Mouse (Mus musculus) gonadal fat pad, adult 2 months (tissue): ENCODE results near the gene Polr2h. TPM values are rescaled to one million over a fixed set of nuclear protein-coding genes. Genes with fewer than 3 reads are reported as not detected.
A peak's percentile ranks its signal among the peaks of the same experiment; 100 is the strongest.

Experiments used
- DNase-seq: peaks from one replicate; pipeline ENCODE4 v3.0.0-alpha.2; 2012; ENCODE audit warnings: low read depth
- polyA plus RNA-seq: library from polyadenylated mRNA; depleted of rRNA; stranded (reverse); fragments of >200 nt; gene quantifications from 2 replicates; pipeline ENCODE4 v1.2.3, GENCODE M21; 2012

The Polr2h gene
- polyA plus RNA-seq, 1 experiment = 19.2 TPM

DNA sequence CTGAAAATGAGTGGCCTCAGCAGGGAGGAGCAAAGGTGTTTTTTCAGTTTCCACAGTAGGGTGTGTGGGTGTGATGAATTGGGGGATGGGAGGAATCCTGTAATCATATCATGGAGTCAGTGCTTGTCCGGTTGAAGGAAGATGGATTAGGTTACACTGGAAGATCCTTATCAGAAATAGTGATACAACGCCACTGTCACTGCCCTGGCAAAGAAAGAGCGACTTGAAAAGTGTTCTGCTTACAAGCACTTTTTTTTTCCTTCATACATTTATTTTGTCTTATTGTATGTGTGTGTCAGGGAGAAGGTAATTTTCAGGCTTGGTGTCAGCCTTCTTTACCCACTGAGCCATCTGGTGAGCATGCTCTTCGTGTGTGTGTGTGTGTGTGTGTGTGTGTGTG lies 5.3 kb downstream of the Polr2h start:
- DNase-seq = no peak

- DNase-seq = no peak
These were observed 5.8 kb downstream of the Polr2h start for GRCm38 (mm10) chr16:20723247-20723646.

- no peak for DNase-seq
These were observed 6.9 kb downstream of the Polr2h start for GRCm38 (mm10) chr16:20724338-20724748.

DNA sequence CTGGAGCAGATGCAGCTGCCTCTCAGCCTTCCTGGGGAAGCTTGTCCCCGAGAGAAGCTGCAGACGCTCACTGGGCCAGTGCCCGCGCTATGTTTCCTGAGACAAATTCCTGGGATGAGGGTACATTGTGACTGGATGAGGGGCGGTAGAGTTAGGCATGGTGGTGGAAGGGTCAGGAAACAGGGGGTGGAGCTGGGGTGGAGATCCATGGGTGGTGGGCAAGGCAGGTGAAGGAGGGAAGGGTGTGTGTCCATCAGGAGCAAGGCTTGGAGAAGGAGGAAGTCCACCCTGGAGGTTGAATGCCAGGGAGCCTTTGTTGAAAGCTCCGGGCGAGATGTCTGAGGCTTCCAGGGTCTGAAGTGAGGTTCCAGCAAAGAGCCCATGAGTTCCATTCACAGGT lies 7.9 kb downstream of the Polr2h start:
- no peak for DNase-seq

DNA sequence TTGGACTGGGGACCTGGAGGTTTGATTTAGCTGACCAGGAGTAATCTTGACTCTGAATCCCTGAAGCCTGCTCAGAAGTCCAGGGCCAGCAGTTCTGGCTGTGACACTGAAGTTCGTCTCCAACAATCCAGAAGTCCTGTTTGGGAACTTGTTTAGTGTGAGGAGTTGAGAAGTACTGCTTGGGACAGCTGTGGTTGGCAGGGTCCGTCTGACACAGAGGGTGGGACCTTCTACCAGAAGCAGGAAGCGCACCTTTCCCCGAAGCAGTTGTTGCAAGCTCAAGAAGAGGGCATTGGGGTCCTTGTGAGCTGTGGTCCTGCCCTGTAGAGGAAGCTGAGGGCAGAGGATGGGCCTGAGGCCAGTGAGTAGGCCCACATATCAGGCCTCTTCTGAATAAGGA lies 8.3 kb downstream of the Polr2h start:
- no peak for DNase-seq

DNA sequence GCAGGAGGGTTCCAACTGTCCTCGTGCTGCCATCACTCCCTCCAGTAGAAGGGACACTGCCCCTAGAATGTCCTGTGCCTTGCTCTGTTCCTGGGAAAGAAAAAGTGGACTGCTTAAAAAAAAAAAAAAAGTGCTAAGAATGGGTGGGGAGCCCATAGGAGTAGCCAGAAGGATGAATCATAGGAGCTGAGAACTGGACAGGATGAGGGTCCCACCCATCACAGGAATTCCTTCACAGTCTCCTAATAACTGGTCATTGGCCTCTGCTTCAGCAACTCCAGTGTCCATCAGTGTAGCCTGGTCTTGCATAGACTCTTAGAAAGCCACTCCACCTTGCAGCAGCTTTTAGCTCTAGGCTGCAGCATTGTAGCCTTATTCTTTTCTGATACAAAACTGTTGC lies 8.9 kb downstream of the Polr2h start:
- DNase-seq = no peak

DNA sequence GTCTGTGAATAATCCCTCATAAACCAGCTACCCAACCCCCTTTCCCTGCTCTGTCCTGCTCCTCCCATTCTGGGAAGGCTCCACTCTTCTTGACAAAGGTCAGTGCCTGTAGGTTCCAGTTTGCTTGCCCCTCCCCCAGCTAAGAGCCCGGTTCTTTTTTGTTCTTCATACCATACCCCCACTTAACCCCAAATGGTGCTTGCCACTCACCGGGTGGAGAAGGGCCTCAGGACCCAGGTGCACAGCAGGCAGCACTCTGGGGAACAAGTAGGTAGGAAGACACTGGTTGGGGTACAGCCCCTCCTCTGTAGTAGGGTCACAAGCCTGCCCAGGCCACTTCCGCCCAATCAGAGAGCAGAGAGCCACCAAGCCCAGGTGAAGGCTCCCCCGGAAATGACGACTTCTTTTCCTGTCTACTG lies 12.8 kb downstream of the Polr2h start:
- DNase-seq = no peak

DNA sequence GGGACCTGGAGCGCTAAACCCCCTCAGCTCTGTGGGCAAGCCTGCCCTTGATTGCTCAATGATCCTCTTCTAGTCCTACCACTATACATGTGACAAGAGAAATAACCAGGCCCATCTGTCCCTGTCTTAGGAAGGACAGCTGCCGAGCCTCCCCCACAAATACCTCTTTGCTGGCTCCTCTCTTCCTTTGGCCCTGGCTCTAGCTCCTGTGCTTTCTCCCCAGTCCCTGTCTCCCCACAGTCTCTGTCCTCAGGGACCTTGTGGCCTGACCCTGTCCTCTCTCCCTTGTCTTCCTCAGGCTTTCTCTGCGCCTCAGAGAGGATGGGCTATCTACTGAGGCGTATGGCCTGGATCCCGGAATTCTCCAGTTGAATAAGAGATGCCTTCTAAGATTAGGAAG lies 14.2 kb downstream of the Polr2h start:
- DNase-seq = no peak

- no peak for DNase-seq
These were observed 14.9 kb downstream of the Polr2h start for GRCm38 (mm10) chr16:20732251-20732924.

DNA sequence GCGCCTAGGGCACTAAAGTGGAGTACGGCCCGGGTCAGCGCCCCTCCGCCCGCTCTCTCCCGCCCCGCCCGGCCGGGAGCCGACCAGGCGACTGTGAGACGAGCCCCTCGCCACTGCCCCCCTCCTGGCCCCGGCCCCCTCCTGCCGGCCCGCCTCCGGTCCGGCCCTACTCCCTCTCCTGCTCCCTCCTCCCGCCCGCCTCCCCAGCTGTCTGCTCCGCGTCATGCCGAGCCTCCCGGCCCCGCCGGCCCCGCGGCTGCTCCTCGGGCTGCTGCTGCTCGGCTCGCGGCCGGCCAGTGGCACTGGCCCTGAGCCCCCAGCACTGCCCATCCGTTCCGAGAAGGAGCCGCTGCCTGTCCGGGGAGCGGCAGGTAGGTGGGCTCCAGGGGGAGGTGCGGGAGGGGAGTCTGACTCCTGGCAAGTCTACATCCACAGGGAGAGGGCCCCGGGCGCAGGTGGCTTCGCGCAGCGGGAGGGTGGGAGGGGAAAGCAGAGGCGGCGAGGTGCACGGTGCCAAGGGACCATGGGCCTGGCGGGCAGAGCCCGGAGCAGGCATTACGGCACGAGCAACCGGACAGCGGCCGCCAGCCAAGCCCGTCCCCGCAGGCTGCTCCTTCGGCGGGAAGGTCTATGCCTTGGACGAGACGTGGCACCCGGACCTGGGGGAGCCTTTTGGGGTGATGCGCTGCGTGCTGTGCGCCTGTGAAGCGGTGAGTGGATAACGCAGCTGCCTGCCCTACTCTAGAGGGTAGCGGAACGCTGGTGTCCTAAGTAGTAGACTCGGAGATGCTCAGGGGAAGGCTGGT lies 15.7 kb downstream of the Polr2h start, which contains the start of gene Chrd:
TSS of gene Chrd (plus strand) at position 203 of the 806 bp plus-strand sequence.
- no peak for DNase-seq

DNA sequence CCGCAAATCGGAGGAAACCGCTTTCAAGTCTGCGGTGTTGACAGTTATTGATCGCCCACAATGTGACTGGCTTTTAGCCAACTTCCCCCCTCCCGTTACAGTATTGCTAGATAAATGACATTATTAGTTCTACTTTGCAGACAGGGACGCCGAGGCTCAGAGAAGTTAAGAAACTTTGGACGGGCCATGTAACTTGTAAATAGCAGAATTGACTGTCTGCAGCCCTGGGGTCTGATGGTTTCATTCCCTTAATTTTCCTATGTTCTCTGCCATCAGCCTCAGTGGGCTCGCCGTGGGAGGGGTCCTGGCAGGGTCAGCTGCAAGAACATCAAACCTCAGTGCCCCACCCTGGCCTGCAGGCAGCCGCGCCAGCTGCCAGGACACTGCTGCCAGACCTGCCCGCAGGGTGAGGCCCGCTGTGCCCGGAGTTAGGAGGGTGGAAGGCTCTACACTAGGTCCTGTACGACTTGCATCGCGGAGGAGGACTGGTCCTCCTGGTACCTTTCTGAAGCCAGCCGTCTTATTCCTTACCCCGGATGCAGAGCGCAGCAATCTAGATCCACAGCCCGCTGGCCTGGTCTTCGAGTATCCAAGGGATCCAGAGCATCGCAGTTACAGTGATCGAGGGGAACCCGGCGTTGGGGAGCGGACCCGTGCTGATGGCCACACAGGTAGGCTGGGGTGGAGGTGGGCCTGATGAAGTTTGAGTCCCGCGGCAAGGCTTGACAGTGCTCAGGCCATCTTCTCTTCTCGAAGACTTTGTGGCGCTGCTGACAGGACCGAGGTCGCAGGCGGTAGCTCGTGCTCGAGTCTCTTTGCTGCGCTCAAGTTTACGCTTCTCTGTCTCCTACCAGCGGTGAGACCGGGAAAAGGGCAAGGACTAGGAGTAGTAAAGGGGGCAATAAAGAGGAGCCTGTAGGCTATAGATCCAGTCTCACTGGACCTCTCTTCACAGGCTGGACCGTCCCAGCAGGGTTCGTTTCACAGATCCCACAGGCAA lies 16.6 kb downstream of the Polr2h start, which contains the start of gene Thpo:
TSS of gene Thpo (minus strand) at position 781 of the 1,000 bp plus-strand sequence.
- DNase-seq = no peak

DNA sequence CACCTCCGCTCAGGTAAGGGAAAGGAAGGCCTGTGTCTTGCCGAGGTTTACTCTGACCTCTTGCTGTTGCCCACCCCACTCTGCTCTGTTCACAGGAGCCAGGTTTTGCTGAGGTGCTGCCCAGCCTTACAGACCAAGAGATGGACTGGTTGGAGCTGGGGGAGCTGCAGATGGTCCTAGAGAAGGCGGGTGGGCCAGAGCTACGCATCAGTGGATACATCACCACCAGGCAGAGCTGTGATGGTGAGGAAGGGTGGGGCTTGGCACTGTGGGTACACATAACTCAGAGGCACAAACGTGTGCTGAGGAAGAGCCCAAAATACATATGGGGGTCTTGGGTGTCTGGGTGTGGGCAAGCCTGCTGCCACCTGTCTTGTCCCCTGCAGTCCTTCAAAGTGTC lies 18.2 kb downstream of the Polr2h start:
- no peak for DNase-seq

GRCm38 (mm10) chr16:20736168-20736567 lies 18.7 kb downstream of the Polr2h start:
- no peak for DNase-seq

DNA sequence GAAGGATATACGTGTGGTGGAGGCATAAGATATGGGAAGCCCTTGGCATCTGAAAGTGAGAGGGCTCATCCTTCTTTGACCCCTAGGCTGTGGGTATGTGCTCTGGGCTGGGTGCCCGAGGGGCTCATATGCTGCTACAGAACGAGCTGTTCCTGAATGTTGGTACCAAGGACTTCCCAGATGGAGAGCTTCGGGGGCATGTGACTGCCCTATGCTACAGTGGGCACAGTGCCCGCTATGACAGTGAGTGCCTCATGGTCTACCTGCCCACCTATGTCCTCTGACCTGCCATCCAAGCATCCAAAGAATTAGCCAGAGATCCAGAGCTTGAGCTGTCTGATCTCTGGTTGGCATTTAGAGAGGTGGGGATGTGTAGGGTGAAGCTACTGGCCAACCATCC lies 19.4 kb downstream of the Polr2h start:
- DNase-seq = no peak

GRCm38 (mm10) chr16:20739845-20740244 lies 22.4 kb downstream of the Polr2h start:
- DNase-seq = no peak

DNA sequence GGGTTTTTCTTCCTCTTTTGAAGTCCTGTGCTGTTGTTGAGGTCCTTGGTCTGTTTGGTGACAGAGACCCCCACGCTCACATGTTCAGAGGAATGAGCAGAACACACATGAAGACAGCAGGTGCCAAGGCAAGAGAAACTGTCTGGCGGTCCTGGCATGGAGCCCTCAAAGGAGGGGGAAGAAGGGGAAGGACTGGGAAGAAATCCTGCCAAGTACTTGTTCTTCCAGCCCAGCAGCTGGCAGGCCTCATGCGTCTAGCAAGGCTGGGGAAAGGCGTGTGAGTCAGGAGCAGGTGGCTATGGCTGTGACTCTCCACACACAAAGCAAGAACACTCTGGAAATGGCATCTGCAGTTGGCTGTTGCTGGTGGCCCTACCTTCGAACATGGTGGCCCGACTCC lies 29.2 kb downstream of the Polr2h start:
- peak; percentile 34 for DNase-seq

DNA sequence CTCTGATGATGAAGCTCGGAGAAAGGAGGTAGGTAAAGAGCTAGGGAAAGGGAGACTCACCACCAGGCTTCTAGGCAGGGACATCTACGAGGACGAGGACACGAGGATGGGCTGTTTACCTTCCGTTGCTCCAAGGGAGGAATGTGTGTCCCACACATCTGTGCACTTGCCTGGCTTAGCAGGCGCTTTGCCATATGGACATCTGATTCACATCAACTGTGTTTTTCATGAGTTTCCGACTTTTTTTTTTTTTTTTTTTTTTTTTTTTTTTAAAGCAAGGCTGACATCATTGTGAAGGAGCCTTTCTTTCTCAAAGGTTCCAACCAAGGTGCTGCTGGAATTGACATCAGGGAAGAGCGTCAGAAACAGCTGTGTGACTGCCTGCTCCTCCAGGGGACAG lies 33.1 kb downstream of the Polr2h start:
- DNase-seq = no peak

GRCm38 (mm10) chr16:20756052-20756451 lies 38.6 kb downstream of the Polr2h start:
- peak; percentile 85 for DNase-seq

GRCm38 (mm10) chr16:20757385-20757784 lies 39.9 kb downstream of the Polr2h start:
- DNase-seq = no peak

DNA sequence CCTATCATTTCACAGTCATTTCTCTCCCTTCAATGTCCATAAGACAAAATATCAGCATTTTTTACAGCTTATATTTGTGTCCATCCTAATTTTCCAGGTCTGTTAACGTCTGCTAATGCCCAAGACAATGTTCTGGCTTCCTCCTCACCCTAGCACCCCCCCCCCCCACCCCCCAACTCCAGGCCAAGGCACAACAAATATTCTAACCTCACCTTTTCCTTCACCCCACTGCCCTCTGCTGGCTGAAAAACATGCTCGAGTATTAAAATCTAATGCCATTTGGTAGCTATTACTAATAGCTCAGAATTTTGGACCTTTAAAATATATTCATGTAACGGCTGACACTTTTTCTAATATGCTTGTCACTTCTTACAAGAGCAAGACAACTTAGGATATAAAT lies 44.2 kb downstream of the Polr2h start:
- no peak for DNase-seq

DNA sequence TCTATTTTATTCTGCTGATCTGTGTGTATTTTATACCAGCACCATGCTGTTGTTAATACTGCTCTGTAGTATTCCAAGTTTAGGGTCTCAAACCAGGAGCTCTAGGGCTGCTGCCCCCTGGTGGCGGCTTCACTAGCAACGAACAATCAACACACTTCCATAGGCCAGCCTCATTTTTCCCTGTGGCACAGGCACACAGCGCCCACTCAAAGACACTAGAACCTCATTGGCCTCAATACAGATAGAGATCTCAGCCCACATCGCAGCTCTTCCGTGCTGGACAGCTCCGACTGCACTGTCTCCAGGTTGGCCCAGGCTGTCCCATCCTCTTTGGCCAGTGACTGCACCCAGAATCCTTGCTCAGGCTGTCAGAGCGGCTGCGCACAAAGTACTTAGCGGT lies 47.8 kb downstream of the Polr2h start:
- DNase-seq = no peak
